Mouse (Mus musculus): ENCODE measurements at regions not wholly inside any gene's neighbourhood (a gene's known extent, or its start where the extent isn't known, plus 50 kb on each side); places are given as distances from the start of the nearest gene placed in this dataset.

DNA sequence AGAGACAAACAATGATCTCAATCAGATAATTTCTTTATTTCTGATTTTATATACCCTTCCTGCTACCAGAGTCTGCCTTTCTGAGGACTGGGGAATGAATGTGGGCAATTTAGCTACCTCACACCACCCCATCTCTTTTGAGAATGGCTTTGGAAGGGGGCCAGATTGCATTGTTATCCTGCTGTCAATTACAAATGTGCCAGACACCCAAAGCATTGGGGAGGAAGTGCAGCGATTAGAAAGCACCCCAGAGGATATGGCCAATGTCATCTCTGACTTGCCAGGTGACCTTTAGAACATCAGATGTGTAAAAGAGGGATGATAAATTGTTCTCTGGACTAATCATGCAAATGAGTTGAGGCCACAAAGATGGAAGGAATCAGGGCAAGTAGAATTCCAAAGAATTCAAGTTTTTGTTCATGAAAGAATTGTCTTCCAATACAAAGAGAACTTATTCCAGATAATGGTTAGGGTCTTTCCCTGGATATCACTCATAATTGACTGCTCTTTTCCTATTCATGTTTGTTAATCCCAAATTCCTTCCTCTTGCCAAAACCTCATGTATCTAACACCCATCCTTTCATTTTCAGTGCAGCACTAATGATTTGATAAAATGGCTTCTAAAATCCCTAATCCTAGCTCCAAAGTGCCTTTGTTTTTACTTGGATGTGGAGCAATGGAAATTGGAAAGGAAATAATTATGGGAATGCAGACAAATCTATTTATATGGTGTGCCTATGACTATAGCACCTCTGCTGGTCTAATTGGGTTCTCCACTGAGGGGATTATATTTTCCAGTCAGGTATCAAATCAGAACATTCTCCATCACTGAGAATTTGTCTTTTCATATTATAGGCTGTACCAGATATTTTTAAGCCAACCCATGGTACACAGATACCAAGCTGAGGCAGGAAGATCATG, 89.1 kb upstream of the Chl1 start:
- DNase-seq: no peak

- DNase-seq: no peak
These were observed 79.3 kb upstream of the Chl1 start for GRCm38 (mm10) chr6:103430933-103431594.

GRCm38 (mm10) chr6:103431595-103431957, 78.8 kb upstream of the Chl1 start:
- no peak for DNase-seq

Measured in lung, adult 18-20 months (tissue).